22 mouse cellular contexts compared by ENCODE assay signal in genomic region chr6:136493910-136494751, GRCm38 (mm10). TPM values are rescaled to one million over a fixed set of nuclear protein-coding genes. Genes with fewer than 3 reads are reported as not detected.
DNase-seq lines count a peak whose midpoint lies in the region; ATAC-seq and TF ChIP-seq lines count a peak whose summit lies in the region.
"Had no signal": no experiment of that assay in that cellular context is flagged by ENCODE, and none has a peak within 500 bp of the region (broad histone marks: within the 10 kb centered on the region; RNA-seq: fewer than 3 reads in every experiment).

No protein-coding gene starts in this region.

- no peak for TF ChIP-seq EP300 in heart, adult 2 months (IDR thresholded peaks at IDR 0.05; ENCODE audit: insufficient read depth, low read depth, low read length)

- no peaks in the 10 kb centered on the region for H3K27me3 ChIP-seq in heart, adult 2 months (ENCODE audit: control insufficient read depth, insufficient read depth, low read length)
- no peaks in the 10 kb centered on the region for H3K27me3 ChIP-seq in heart, embryonic 10.5 days (ENCODE audit: insufficient read depth, poor library complexity, severe bottlenecking)
- no peaks in the 10 kb centered on the region for H3K27me3 ChIP-seq in limb, embryonic 11.5 days (ENCODE audit: control insufficient read depth, insufficient read depth, low read length)
- H3K27me3 ChIP-seq in limb, embryonic 10.5 days (ENCODE audit: low read depth, poor library complexity, severe bottlenecking) = no peaks in the 10 kb centered on the region
- no peaks in the 10 kb centered on the region for H3K27me3 ChIP-seq in midbrain, postnatal 0 days (ENCODE audit: insufficient read depth, low read length)
- H3K27me3 ChIP-seq: embryonic facial prominence, embryonic 13.5 days; forebrain, embryonic 15.5 days; heart, embryonic 13.5 days; hindbrain, embryonic 13.5 days; liver, embryonic 12.5 days; neural tube, embryonic 15.5 days had no signal

- no peak overlapping the region for H3K4me2 ChIP-seq in limb, embryonic 11.5 days (ENCODE audit: low read depth, severe bottlenecking)
- no peak overlapping the region for H3K4me2 ChIP-seq in midbrain, postnatal 0 days (ENCODE audit: low read depth, low read length, poor library complexity, severe bottlenecking)
- H3K4me2 ChIP-seq: embryonic facial prominence, embryonic 13.5 days; forebrain, embryonic 15.5 days; heart, embryonic 13.5 days; hindbrain, embryonic 13.5 days; liver, embryonic 12.5 days; midbrain, embryonic 11.5 days; neural tube, embryonic 15.5 days had no signal

- no peak for TF ChIP-seq POLR2A in heart, adult 2 months (IDR thresholded peaks at IDR 0.05; ENCODE audit: insufficient read depth, low read depth, low read length)

- no peak overlapping the region for H3K4me3 ChIP-seq in heart, adult 2 months
- H3K4me3 ChIP-seq in heart, embryonic 10.5 days = no peak overlapping the region
- H3K4me3 ChIP-seq in limb, embryonic 11.5 days (ENCODE audit: low read depth, low read length) = no peak overlapping the region
- H3K4me3 ChIP-seq in limb, embryonic 10.5 days = no peak overlapping the region
- H3K4me3 ChIP-seq in midbrain, postnatal 0 days (ENCODE audit: low read depth, low read length) = no peak overlapping the region
- H3K4me3 ChIP-seq: embryonic facial prominence, embryonic 13.5 days; forebrain, embryonic 15.5 days; heart, embryonic 13.5 days; hindbrain, embryonic 13.5 days; liver, embryonic 12.5 days; neural tube, embryonic 15.5 days had no signal

- no peaks in the 10 kb centered on the region for H3K36me3 ChIP-seq in heart, adult 2 months (ENCODE audit: control insufficient read depth, insufficient read depth, low read length)
- H3K36me3 ChIP-seq in heart, embryonic 10.5 days = no peaks in the 10 kb centered on the region
- no peaks in the 10 kb centered on the region for H3K36me3 ChIP-seq in limb, embryonic 11.5 days (ENCODE audit: control insufficient read depth, insufficient read depth, low read length)
- no peaks in the 10 kb centered on the region for H3K36me3 ChIP-seq in limb, embryonic 10.5 days
- H3K36me3 ChIP-seq in midbrain, postnatal 0 days (ENCODE audit: insufficient read depth, low read length) = no peaks in the 10 kb centered on the region
- H3K36me3 ChIP-seq: embryonic facial prominence, embryonic 13.5 days; forebrain, embryonic 15.5 days; heart, embryonic 13.5 days; hindbrain, embryonic 13.5 days; liver, embryonic 12.5 days; neural tube, embryonic 15.5 days had no signal

- H3K79me2 ChIP-seq in heart, adult 2 months (replicated peaks; ENCODE audit: control insufficient read depth, insufficient read depth, low read length) = no peaks in the 10 kb centered on the region

- H3K4me1 ChIP-seq in heart, adult 2 months (ENCODE audit: control insufficient read depth, insufficient read depth, low read length) = peaks cover 6% of the 10 kb centered on the region
- H3K4me1 ChIP-seq in heart, embryonic 10.5 days = peaks cover 17% of the 10 kb centered on the region; the same call in 1 of the 2 replicates
- H3K4me1 ChIP-seq in limb, embryonic 11.5 days (ENCODE audit: control insufficient read depth, insufficient read depth, low read length) = no peaks in the 10 kb centered on the region
- H3K4me1 ChIP-seq in limb, embryonic 10.5 days = 0 out of 2 replicates have a peak, but pooled peaks cover 3% of the 10 kb centered on the region
- H3K4me1 ChIP-seq in midbrain, postnatal 0 days (ENCODE audit: insufficient read depth, low read length) = no peaks in the 10 kb centered on the region
- H3K4me1 ChIP-seq: embryonic facial prominence, embryonic 13.5 days; forebrain, embryonic 15.5 days; hindbrain, embryonic 13.5 days; neural tube, embryonic 15.5 days had no signal

- TF ChIP-seq CTCF in heart, adult 2 months (IDR thresholded peaks at IDR 0.05) = no peak
- no peak for TF ChIP-seq CTCF in midbrain, postnatal 0 days (IDR thresholded peaks at IDR 0.05)

- 0 out of 2 replicates have a peak, but pooled peaks have one; percentile 17 for ATAC-seq in limb, embryonic 11.5 days (ENCODE audit: insufficient number of reproducible peaks, low FRiP score, low TSS enrichment, low read depth)
- no peak for ATAC-seq in midbrain, postnatal 0 days (ENCODE audit: low FRiP score)
- ATAC-seq: forebrain, embryonic 15.5 days; liver, embryonic 12.5 days had no signal

- intact Hi-C loops in heart, adult 2 months (cut with DNase I) = no loop called here

- peak overlapping the region; percentile 28; the same call in 1 of the 2 replicates for H3K27ac ChIP-seq in heart, adult 2 months
- no peak overlapping the region for H3K27ac ChIP-seq in heart, embryonic 10.5 days
- H3K27ac ChIP-seq in limb, embryonic 11.5 days (replicated peaks; ENCODE audit: low read depth, low read length) = no peak overlapping the region
- H3K27ac ChIP-seq in limb, embryonic 10.5 days = no peak overlapping the region
- H3K27ac ChIP-seq in midbrain, postnatal 0 days (ENCODE audit: low read depth, low read length) = no peak overlapping the region
- H3K27ac ChIP-seq: embryonic facial prominence, embryonic 13.5 days; forebrain, embryonic 15.5 days; heart, embryonic 13.5 days; hindbrain, embryonic 13.5 days; liver, embryonic 12.5 days; neural tube, embryonic 15.5 days had no signal

- no peak for DNase-seq in heart, adult 2 months
- DNase-seq in heart, embryonic 10.5 days (ENCODE audit: low spot score) = no peak
- DNase-seq in limb, embryonic 11.5 days (ENCODE audit: low spot score) = no peak
- DNase-seq in limb, embryonic 10.5 days (ENCODE audit: low spot score) = no peak
- DNase-seq in testis, postnatal 14 days (ENCODE audit: low spot score) = peak; percentile 39
- DNase-seq in testis, postnatal 10 days (ENCODE audit: low spot score) = no peak
- DNase-seq in midbrain, postnatal 0 days (ENCODE audit: low spot score) = no peak
- DNase-seq: adrenal gland, adult 2 months; cerebellum, adult 18-20 months; cerebellum, postnatal 14 days; kidney, adult 8-10 months; layer of hippocampus, adult 9-11 months; lung, adult 2 months; right cerebral cortex, adult 18-20 months; right cerebral cortex, postnatal 4 days had no signal

- WGBS in heart, adult 2 months = 79% methylated on average over 12 of the region's 12 CpGs
- whole genome bisulfite sequencing in heart, embryonic 10.5 days = 90% methylated on average over 12 of the region's 12 CpGs
- 91% methylated on average over 12 of the region's 12 CpGs for WGBS in limb, embryonic 11.5 days
- 94% methylated on average over 12 of the region's 12 CpGs for WGBS in limb, embryonic 10.5 days
- 86% methylated on average over 12 of the region's 12 CpGs for WGBS in midbrain, postnatal 0 days

- no peaks in the 10 kb centered on the region for H3K9me3 ChIP-seq in heart, embryonic 10.5 days
- H3K9me3 ChIP-seq in limb, embryonic 11.5 days (ENCODE audit: control insufficient read depth, low read length) = no peaks in the 10 kb centered on the region
- no peaks in the 10 kb centered on the region for H3K9me3 ChIP-seq in limb, embryonic 10.5 days (replicated peaks)
- H3K9me3 ChIP-seq in midbrain, postnatal 0 days (ENCODE audit: low read length) = no peaks in the 10 kb centered on the region
- H3K9me3 ChIP-seq: embryonic facial prominence, embryonic 13.5 days; forebrain, embryonic 15.5 days; hindbrain, embryonic 13.5 days; liver, embryonic 12.5 days; neural tube, embryonic 15.5 days had no signal

- no peak overlapping the region for H3K9ac ChIP-seq in heart, adult 2 months (ENCODE audit: low read depth, low read length)
- no peak overlapping the region for H3K9ac ChIP-seq in limb, embryonic 11.5 days (ENCODE audit: low read length)
- no peak overlapping the region for H3K9ac ChIP-seq in midbrain, postnatal 0 days (replicated peaks; ENCODE audit: low read length, poor library complexity, severe bottlenecking)
- H3K9ac ChIP-seq: embryonic facial prominence, embryonic 13.5 days; forebrain, embryonic 15.5 days; heart, embryonic 13.5 days; hindbrain, embryonic 13.5 days; liver, embryonic 12.5 days; neural tube, embryonic 15.5 days had no signal

RNA-seq across cellular contexts. Expression of gene Atf7ip, which starts 11.8 kb away (rescaled TPM):
- total RNA-seq in heart, adult 2 months (2021) = 10 to 100 TPM; 73.1 to 88.0 TPM
- polyA plus RNA-seq in heart, adult 2 months (2012; rRNA removed) = 21.4 and 31.7 TPM in 2 replicates
- polyA plus RNA-seq in heart, embryonic 10.5 days (2016; fragmentation: Nextera tagmentation; extraction: Ambion mirVana) = 37.7 and 42.4 TPM in 2 replicates
- 49.8 and 60.1 TPM in 2 replicates for polyA plus RNA-seq in limb, embryonic 11.5 days (2014; fragmentation: Nextera tagmentation; extraction: Ambion mirVana)
- 40.0 and 49.9 TPM in 2 replicates for polyA plus RNA-seq in limb, embryonic 10.5 days (2016; fragmentation: Nextera tagmentation; extraction: Ambion mirVana)
- 43.1 and 55.2 TPM in 2 replicates for total RNA-seq in midbrain, postnatal 0 days (2014; rRNA removed)
- 18.9 and 28.7 TPM in 2 replicates for polyA plus RNA-seq in midbrain, postnatal 0 days (2015; fragmentation: Nextera tagmentation; extraction: Ambion mirVana)
